Mouse (Mus musculus) ES-E14 (cell line): ENCODE measurements at regions not wholly inside any gene's neighbourhood (a gene's known extent, or its start where the extent isn't known, plus 50 kb on each side); places are given as distances from the start of the nearest gene placed in this dataset.

ENCODE experiments used
- CHD2 ChIP-seq: IDR thresholded peaks from 2 replicates; pipeline ENCODE4 v1.6.1; 2014; ENCODE audit warnings: mild to moderate bottlenecking, low read depth, low read length, inconsistent platforms
- ZC3H11A ChIP-seq: IDR thresholded peaks from 2 replicates; pipeline ENCODE4 v1.6.1; 2012; ENCODE audit warnings: low read depth, mild to moderate bottlenecking, inconsistent platforms, low read length, borderline replicate concordance

DNA sequence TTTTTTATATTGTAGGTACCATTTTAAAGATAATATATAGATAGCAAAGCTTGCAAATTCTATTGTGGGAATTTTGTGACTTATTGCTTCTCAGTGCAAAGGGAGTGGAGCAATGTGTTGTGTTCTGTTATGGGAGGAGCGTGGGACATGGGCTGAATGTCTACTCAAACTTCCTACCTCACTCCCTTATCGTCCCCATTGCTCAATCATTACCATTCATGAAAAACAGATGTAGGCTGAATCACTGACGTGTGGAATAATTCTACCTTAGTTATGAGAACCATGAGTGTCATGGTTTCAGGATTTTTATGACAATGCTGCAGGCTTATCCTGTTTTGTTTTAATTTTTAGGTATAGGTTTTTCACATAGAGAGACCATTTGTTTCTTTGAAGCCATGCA, 119.0 kb upstream of the Ednra start:
- TF ChIP-seq ZC3H11A (no peak), CHD2 (no peak)
